Mouse (Mus musculus) B cell, adult 67 days (primary cell): Measurements from ENCODE around the gene Ptf1a. TPM values are rescaled to one million over a fixed set of nuclear protein-coding genes. Genes with fewer than 3 reads are reported as not detected.

Source experiments
- total RNA-seq, 2 experiments: library from RNA; stranded (reverse); gene quantifications; 4 replicates each; pipeline ENCODE4 v1.2.4; 2023

Gene Ptf1a
- total RNA-seq = not detected

DNA sequence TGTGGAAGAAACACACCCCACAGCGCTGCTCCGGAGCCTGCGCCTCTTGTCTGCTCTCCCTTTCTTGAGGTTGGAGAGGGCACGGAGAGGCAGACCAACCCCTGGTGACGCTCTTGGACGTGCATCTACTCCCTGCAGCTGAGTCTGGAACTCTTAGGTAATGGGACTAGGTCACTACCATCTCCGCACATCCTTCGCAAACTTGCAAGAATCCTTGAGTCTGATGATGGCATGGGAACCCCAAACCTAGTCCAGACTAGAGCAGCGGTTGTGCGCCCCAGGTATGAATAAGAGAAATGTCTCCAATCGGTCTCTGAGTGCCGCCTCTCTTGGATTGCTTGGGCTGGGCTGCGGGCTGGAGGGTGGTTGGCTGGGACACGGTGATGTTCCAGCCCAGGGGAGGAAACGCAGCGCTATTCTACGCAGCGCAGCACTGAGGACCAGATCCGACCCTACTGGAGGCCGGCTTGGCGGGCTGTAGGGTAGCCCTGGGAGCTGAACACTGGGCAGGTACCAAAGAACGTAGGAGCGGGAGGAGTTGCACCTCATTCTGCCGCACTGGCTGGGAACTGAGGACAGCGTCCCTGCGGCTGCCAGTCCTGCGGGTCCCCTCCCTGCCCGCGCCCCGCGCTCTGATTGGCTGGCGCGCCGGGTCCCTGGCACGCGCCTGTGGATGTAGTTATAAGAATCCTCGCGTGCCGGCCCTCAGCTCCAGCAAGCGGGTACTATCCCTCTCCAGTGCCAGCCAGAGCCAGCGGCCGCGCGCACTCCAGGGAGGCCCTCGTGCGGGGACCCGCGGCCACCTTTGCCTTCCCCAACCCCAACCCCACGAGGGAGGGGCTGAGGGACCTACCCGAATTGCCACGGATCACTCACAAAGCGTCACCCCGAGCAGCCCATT is at the start of gene Ptf1a:
TSS of gene Ptf1a (plus strand) at position 733 of the 901 bp plus-strand sequence.

Other genes starting within 250 kb of the Ptf1a start
- gene Armc3, start 246.4 kb upstream of the Ptf1a start, total RNA-seq = 1 to 10 TPM; 1.6 to 2.0 TPM
- gene Msrb2, start 74.2 kb upstream of the Ptf1a start, total RNA-seq = 1 to 10 TPM; 4.1 to 5.4 TPM
- not detected for gene 4921504E06Rik, start 108.3 kb downstream of the Ptf1a start, total RNA-seq
- gene Otud1, start 212.1 kb downstream of the Ptf1a start, total RNA-seq = 10 to 100 TPM; 52.3 to 64.1 TPM